Mouse (Mus musculus) MEL (cell line): ENCODE results near the gene Dop1b.

Experiments
- E2F4 ChIP-seq: IDR thresholded peaks from 2 replicates; pipeline ENCODE4 v1.6.1; 2011; ENCODE audit warnings: low read depth, low read length, improper control_type of control experiment, borderline replicate concordance
- ETS1 ChIP-seq: IDR thresholded peaks from 2 replicates; pipeline ENCODE4 v1.6.1; 2012; ENCODE audit warnings: low read depth, mild to moderate bottlenecking, inconsistent platforms, low read length, improper control_type of control experiment, moderate library complexity
- GATA1 ChIP-seq: IDR thresholded peaks from 2 replicates; pipeline ENCODE4 v1.6.1; 2011; ENCODE audit warnings: low read depth, low read length, improper control_type of control experiment
- POLR2A ChIP-seq, 2 experiments: IDR thresholded peaks; 2 replicates each; pipeline ENCODE4 v1.6.1; 2011 to 2012; ENCODE audit warnings: low read length in 2 of 2, mild to moderate bottlenecking in 2 of 2, control low read depth in 1 of 2, improper control_type of control experiment in 1 of 2, low read depth in 1 of 2, moderate library complexity in 1 of 2; ENCODE audit not compliant: control insufficient read depth in 1 of 2, insufficient read depth in 1 of 2, poor library complexity in 1 of 2
- SIN3A ChIP-seq: IDR thresholded peaks from 2 replicates; pipeline ENCODE4 v1.6.1; 2012; ENCODE audit warnings: low read length, improper control_type of control experiment, inconsistent platforms

GRCm38 (mm10) chr16:93766956-93767355, 55.3 kb downstream of the Dop1b start:
- TF ChIP-seq GATA1 (no peak), ETS1 (no peak), POLR2A (IDR thresholded peaks at IDR 0.05; ENCODE audit: control insufficient read depth in 1 of 2, insufficient read depth in 1 of 2, low read depth in 1 of 2, low read length in 2 of 2, poor library complexity in 1 of 2) (no peak), E2F4 (no peak), SIN3A (no peak)
